Mouse (Mus musculus): ENCODE results near the gene Ttc7.
"Not testable (repeated sequence)": the region's sequence is repeated elsewhere in the genome, so short reads cannot be mapped to it uniquely, and the experiment has no call there.

Ttc7 gene

DNA sequence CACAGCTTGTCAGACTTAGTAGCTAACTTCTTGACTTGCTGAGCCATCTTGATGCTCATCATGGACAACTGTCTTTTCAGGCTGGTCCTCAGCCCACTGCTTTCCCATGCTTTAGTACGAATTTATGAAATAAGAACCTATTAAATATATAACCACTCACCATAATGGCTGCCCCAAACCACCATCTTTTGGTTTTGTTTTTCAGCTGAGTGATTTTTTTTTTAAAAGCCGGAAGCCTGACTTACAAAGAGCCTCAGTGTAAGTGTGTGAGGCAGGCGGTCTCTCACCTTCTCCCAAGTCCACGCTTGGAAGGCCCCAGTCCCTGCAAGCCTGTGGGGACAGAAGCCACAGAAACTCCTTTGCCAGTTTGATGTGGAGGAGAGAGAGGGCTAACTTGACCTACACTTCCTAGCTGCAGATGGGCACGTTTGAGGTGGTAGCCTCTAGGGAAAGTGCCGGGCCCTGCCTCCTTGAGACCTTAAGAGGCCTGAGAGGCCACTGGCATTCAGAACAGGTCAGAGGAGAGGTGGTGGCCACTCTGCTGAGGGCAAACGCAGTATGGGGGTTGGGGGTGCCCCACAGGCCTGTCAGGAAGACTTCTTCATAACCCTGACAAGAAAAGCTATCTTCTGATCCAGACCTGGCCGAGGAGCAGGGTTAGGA lies 3.9 kb downstream of the Ttc7 start:
- DNase-seq, result no peak

DNA sequence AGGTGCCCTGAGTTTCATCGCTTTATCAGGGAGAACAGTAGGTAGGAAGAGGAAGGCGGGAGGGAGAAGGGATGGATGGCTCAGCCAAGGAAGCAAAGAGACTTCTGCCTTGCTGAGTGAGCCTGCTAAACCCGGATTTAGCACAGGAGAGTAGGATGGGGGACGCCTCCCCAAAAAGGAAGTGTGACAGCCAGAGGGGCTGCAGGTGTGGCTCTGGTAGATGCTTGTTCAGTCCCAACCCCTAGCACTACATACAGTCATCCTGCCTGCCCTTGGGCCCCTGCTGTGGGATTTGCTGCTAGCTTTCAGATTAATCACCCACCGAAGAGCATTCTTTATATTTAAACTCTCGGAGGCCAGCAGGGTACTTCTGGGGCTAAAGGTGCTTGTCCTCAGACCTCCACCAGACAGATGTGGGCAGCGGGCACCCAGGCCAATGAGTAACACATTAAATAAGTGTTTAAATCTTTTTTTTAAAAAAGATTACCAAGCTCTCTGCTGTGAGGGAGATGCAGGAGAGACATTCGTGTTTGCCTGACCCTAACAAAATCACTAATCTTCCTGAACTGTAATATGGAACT lies 4.6 kb downstream of the Ttc7 start:
- DNase-seq, result no peak

GRCm38 (mm10) chr17:87288131-87288530 lies 5.4 kb downstream of the Ttc7 start:
- no peak for DNase-seq

DNA sequence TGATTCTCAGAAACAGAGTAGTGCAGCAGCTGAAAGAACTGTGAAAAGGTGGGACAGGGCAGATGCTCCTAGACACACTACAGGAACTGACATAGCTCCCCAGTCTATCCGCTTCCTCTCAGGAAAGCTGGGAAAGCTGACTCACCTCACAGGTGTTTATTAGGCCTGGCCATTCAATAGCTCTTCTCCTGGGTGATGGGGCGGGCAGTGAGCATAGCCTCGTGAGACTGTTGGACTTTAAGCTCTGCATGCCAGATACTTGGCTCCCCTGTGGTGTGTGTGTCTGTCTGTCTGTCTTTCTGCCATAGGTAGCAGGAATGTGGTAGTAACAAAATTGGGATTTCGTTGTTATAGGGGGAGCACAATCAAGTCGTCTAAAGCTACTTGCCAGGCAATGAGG lies 6.7 kb downstream of the Ttc7 start:
- DNase-seq, result no peak

GRCm38 (mm10) chr17:87291037-87291436 lies 8.4 kb downstream of the Ttc7 start:
- DNase-seq, result no peak

DNA sequence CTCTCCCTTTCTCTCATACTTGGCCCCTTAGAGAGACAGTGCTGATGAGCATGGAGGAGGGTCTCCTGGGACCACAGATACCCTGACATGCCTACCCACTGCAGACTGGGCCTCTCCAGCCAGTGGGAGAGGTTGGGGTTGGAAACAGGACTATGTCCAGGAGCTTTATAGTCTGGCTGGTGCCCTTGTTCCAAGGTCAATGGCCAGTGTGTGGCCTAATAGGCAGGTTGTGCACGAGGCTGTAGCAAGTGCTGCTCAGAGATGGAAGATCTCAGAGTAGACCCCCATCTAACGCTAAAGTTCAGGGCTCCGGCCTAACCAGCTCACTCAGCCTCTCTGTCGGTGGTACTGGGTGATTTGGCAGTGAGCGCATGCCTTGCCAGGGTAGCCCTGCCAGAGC lies 9.1 kb downstream of the Ttc7 start:
- no peak for DNase-seq

DNA sequence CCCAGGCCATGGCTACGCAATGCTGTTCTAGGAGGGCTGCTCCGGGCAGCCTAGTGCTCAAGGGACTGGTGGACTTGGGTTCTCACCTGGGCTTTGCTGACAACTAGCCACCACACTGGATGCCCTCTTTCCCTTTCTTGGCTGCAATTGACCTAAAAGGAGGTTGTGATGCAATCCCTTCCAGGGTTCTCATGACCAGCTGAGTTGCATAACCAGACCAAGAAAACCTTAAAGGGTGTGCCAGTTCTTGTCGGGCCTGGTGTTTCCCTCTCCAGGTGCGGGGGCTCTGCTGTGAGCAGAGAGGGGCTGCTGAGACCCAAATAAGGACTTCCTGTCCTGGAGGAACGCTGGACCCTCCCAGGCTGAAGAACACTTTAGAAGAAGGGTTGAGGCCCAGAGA lies 10.4 kb downstream of the Ttc7 start:
- DNase-seq, result no peak

DNA sequence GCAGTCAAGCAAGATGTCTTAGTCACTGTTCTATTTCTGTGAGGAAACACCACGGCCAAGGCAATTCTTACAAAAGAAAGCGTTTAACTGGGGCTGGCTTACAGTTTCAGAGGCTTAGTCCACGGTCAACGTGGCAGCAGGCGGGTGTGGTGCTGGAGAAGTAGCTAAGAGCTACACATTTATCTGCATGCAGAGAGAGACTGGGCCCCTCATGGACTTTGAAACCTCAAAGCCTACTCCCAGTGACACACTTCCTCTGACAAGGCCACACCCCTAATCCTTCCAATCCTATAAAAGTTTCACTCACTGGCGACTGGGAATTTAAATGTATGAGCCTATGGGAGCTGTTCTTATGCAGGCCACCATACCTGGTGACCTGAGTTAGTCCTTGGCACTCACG lies 13.1 kb downstream of the Ttc7 start:
- no peak for DNase-seq

- DNase-seq, result not testable (repeated sequence)
Measured at GRCm38 (mm10) chr17:87296701-87297100, 14.0 kb downstream of the Ttc7 start.

- no peak for DNase-seq
Measured at GRCm38 (mm10) chr17:87298944-87299343, 16.3 kb downstream of the Ttc7 start.

GRCm38 (mm10) chr17:87300340-87300739 lies 17.7 kb downstream of the Ttc7 start:
- no peak for DNase-seq

DNA sequence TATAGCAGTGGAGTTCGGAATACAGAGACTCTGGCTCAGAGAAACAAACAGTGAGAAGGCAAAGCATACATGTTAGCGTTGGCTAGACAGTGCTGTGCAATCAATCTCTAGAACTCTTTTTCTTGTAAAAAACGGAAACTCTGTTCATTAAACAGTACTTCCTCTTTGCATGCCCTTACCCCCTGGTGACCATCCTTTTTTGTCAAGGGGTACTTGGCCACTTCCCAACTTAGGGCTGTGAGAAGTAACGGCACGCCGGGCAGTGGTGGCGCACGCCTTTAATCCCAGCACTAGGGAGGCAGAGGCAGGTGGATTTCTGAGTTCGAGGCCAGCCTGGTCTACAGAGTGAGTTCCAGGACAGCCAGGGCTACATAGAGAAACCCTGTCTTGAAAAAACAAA lies 18.9 kb downstream of the Ttc7 start:
- not testable (repeated sequence) for DNase-seq

GRCm38 (mm10) chr17:87302014-87302794 lies 19.5 kb downstream of the Ttc7 start:
- no peak for DNase-seq

- no peak for DNase-seq
Measured at GRCm38 (mm10) chr17:87304151-87304894, 21.6 kb downstream of the Ttc7 start.

DNA sequence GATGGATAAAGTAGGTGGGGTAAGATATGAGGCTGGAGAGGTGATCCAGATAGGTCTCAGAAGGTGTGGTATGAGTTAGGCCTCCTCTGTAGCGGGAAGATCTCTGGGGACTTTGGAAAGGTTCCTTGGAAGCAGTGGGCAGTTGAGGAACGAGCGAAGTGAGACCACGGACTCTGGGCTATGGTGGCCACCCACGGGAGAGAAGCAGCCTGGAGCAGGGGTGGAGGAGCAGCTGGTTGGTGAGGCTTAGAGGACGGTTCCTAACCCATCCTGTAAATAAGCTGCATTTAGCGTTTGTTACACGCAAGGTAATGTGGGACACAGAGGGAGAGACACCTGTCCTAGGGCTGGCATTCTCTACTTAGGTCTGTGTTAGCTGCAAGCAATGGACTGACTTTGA lies 22.4 kb downstream of the Ttc7 start:
- DNase-seq, result no peak

DNA sequence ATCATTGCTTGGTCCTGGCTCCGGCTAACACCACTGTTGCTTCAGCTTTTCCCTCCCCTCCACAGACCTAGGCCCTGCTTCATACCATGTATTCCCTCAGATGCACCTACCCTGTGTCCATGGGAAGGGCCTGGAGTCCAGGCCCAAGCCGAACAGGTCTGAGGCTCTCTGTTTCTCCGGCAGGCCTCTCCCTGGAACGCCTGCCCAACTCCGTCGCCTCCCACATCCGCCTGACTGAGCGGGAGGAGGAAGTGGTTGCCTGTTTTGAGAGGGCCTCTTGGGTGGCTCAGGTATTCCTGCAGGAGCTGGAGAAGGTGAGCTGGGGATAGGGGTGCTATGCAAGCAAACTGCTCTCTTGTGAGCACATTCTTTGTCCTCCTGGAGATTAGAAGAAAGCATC lies 24.1 kb downstream of the Ttc7 start:
- DNase-seq, result peak in 1 of 2 experiments; percentile 24

GRCm38 (mm10) chr17:87309073-87309788 lies 26.5 kb downstream of the Ttc7 start:
- no peak for DNase-seq

DNA sequence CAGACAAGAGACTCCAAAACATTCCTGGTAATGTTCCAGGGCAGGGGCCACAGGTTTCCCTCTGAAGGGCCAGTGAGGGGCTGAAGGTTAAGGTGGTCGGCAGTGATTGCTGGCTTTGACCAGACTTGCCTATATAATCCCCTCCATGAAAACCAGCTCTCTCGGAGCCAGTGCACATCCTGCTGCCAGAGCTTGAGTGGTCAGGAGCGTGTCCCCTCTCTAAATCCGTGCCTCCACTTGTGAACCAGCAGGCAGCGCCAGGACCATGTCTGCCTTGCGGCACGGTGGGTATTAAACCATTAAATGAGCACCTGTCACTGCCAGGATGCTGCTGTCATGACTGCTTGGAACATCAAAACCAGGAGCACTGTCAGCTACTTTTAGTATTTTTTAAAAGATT lies 27.8 kb downstream of the Ttc7 start:
- DNase-seq, result no peak

- DNase-seq, result no peak
Measured at GRCm38 (mm10) chr17:87312351-87312750, 29.7 kb downstream of the Ttc7 start.

DNA sequence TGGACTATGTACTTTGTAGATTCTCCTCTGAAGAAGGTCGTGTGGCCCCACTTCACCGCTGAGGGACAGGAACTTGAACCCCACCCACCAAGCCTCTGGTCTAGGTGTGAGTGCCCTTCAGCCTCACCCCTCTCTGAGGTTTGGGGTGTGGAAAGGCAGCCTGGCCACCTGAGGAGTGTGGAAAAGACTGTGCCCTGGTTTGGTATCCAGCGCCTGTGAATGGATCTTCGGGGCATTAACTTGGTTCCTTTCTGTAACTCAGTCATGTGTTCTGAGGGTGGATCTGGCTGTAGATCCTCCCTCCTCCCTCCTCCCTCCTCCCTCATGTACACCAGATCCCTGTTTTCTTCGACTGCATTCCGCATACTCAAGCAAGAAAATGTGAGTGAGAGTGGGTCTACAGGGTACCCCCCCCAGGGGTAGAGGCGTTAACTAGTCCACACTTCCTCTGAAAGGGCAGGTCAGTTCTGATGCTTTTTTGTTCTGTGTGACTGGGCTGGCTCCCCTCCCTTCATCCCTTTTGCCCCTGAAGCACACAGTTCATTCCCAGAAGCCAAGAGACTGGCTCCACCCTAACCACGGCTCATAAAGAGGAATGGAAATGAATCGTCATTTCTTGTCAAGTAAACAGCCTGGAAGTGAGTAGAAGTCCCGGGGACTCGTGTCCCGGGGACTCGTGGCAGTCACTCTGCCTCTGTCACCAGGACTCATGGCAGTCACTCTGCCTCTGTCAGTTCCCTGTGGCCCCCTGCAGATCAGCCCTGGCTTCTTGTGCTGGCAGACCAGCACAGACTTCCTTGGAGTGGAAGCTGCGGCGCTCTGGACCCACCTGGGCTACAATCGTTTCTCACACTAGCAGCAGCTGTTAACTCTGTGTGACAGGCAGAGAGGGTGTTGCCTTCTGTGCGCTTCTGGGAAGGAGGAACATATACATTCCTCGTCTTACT lies 30.5 kb downstream of the Ttc7 start:
- no peak for DNase-seq

DNA sequence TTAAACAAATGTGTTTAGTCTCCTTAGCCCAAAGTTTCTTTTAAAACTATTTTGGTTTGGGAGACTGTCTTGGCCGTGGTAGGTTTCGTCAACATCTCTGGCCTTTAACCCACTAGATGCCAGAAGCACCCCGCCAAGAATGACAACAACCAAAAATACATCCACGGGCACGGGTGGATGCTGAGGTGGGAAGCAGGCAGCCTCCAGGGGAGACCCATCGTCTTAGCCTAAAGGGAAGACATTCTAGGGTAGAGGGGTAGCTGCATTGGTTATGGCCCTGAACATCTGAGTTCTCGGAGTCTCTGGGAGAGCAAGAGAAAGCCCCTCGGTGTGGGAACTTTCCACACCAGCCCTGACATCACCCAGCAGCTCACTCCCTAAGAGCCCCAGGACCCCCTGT lies 31.4 kb downstream of the Ttc7 start:
- DNase-seq, result no peak

DNA sequence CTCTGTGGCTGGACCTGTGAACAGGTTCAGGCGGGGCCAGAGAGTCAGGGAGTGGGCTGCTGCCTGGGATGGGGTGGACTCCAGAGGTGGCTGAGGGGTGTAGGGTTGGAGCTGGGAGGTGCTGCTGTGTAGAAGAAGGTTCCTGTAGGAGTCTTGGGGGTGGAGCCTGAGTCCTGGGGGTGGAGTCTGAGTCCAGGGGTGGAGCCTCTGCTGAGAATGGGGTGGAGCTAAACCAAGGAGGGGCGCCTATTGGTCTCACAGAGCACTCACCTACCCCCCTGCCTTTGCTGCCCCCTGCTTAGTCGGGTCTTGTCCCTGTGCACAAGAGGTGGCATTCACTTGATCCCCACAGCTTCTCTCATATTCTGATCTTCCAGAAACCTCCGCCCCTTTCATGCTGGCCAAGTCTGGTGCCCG lies 31.9 kb downstream of the Ttc7 start:
- peak; percentile 24 to 47 for DNase-seq

Measured in thymus, adult 18-20 months (tissue).